Mouse (Mus musculus) erythroblast, embryonic 14.5 days (primary cell): Measurements from ENCODE around the gene Znrf1.

ENCODE experiments used
- GATA1 ChIP-seq: IDR thresholded peaks from 2 replicates; pipeline ENCODE4 v1.6.1; 2012; ENCODE audit warnings: low read length, inconsistent platforms, mixed read lengths
- TAL1 ChIP-seq: IDR thresholded peaks from 3 replicates; pipeline ENCODE4 v1.6.1; 2012; ENCODE audit warnings: low read length, inconsistent platforms, mixed read lengths

DNA sequence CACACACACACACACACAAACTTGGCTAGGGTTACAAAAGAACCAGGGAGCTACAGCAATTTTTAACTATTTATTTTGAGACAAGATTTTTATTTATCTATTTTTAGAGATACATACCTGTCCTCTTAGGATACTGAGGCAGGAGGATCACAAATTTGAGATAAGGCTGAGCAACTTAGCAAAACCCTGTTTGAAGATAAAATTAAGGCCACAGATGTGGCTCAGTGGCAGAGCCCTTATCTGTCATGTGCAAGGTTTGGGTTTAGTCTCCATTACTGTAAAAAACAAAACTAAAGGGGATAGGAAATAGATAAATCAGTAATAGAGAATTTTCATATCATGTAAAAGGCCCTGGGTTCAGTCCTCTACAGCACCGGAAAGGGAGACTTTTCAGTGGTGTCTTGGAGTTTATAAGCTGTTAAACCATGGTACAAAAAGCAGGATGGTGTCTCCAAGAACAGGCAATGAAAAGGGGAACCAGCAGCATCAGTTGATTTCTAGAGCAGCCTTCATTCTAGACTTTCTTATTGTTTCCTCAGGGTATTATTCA is 51.7 kb downstream of the Znrf1 start:
- TF ChIP-seq GATA1 = no peak
- TF ChIP-seq TAL1 = no peak; the same call in 2 of the 3 replicates
